Mouse (Mus musculus) cerebellum, adult 2 months (tissue): ENCODE measurements around the gene Copg1.

Experiments
- CTCF ChIP-seq: fragments of 200-500 bp; IDR thresholded peaks from 2 replicates; pipeline ENCODE4 v1.5.1; 2011; ENCODE audit warnings: low read depth, mild to moderate bottlenecking, control low read depth, low read length, moderate library complexity, borderline replicate concordance; ENCODE audit not compliant: insufficient read depth
- POLR2A ChIP-seq: fragments of 200-500 bp; IDR thresholded peaks from 2 replicates; pipeline ENCODE4 v1.6.1; 2011; ENCODE audit warnings: low read length, control low read depth, borderline replicate concordance; ENCODE audit not compliant: insufficient read depth

DNA sequence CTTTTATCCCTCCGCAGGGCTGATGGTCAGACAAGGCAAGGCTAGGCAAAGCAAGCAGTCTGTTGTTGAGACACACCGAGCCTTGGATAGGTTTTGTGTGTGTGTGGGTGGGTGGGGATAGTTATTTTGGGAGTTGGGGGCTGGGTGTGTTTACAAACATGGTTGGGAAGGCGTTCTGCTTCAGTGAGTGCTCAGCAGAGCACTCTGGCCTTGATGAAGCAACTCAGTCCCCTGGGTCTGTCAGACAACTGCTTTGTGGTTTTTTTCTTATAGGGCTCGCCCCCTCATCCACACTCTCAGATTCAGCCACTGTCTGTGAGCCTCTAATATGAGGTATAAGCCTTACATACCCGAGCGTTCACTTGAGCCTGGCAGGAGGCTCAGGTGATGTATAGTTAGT is 23.9 kb downstream of the Copg1 start:
- TF ChIP-seq CTCF (no peak), POLR2A (no peak)
